Mouse (Mus musculus) bone marrow macrophage, adult 2 months (primary cell): ENCODE measurements at regions not wholly inside any gene's neighbourhood (a gene's known extent, or its start where the extent isn't known, plus 50 kb on each side); places are given as distances from the start of the nearest gene placed in this dataset.

ENCODE experiments used
- CTCF ChIP-seq: IDR thresholded peaks from 2 replicates; pipeline ENCODE4 v1.5.1; 2012; ENCODE audit warnings: low read depth, mild to moderate bottlenecking, low read length, moderate library complexity
- POLR2A ChIP-seq: IDR thresholded peaks from 2 replicates; pipeline ENCODE4 v1.6.1; 2012; ENCODE audit warnings: mild to moderate bottlenecking, low read depth, low read length, borderline replicate concordance

- no peak for TF ChIP-seq CTCF
- TF ChIP-seq POLR2A = no peak
These were observed 398.1 kb upstream of the Id4 start for GRCm38 (mm10) chr13:47862896-47863295.
